31 mouse cellular contexts compared by ENCODE assay signal in genomic region chr11:4382321-4382720, GRCm38 (mm10). TPM values are rescaled to one million over a fixed set of nuclear protein-coding genes. Genes with fewer than 3 reads are reported as not detected.
"Had no signal": no experiment of that assay in that cellular context is flagged by ENCODE, and none has a peak within 500 bp of the region (broad histone marks: within the 10 kb centered on the region; RNA-seq: fewer than 3 reads in every experiment).

No protein-coding gene starts in this region.

- H3K27me3 ChIP-seq: heart, embryonic 12.5 days; hindbrain, embryonic 12.5 days; intestine, embryonic 15.5 days; limb, embryonic 12.5 days; liver, embryonic 13.5 days had no signal

- H3K27ac ChIP-seq: heart, adult 2 months; hindbrain, embryonic 10.5 days; hindbrain, embryonic 12.5 days; hindbrain, embryonic 14.5 days; intestine, embryonic 15.5 days; layer of hippocampus, adult 2 months; left cerebral cortex, adult 2 months; limb, embryonic 10.5 days; limb, embryonic 12.5 days; liver, embryonic 13.5 days had no signal

- H3K9me3 ChIP-seq: heart, embryonic 12.5 days; hindbrain, embryonic 10.5 days; hindbrain, embryonic 12.5 days; intestine, embryonic 15.5 days; limb, embryonic 10.5 days; limb, embryonic 12.5 days; liver, embryonic 13.5 days had no signal

- H3K4me1 ChIP-seq: heart, embryonic 12.5 days; hindbrain, embryonic 10.5 days; hindbrain, embryonic 12.5 days; intestine, embryonic 15.5 days; limb, embryonic 10.5 days; limb, embryonic 12.5 days; liver, embryonic 13.5 days had no signal

- ATAC-seq: hindbrain, embryonic 16.5 days; inflammation-experienced regulatory T-cells, adult 6 months; intestine, embryonic 15.5 days; intestine, postnatal 0 days had no signal

- H3K36me3 ChIP-seq: heart, embryonic 12.5 days; hindbrain, embryonic 10.5 days; hindbrain, embryonic 12.5 days; intestine, embryonic 15.5 days; limb, embryonic 10.5 days; limb, embryonic 12.5 days; liver, embryonic 13.5 days had no signal

- DNase-seq: gastrocnemius, postnatal 14 days; gastrocnemius, postnatal 36 days; heart, adult 2 months; heart, postnatal 10 days; heart, postnatal 4 days; kidney, adult 18-20 months; kidney, adult 8-10 months; kidney, postnatal 10 days; kidney, postnatal 25 days; kidney, postnatal 4 days; liver; liver, embryonic 13.5 days had no signal

- H3K4me2 ChIP-seq: heart, embryonic 12.5 days; hindbrain, embryonic 12.5 days; hindbrain, embryonic 14.5 days; intestine, embryonic 15.5 days; limb, embryonic 12.5 days; liver, embryonic 11.5 days; liver, embryonic 13.5 days had no signal

- H3K9ac ChIP-seq: heart, embryonic 12.5 days; hindbrain, embryonic 12.5 days; hindbrain, embryonic 14.5 days; intestine, embryonic 15.5 days; limb, embryonic 12.5 days; liver, embryonic 13.5 days had no signal

- H3K4me3 ChIP-seq: heart, adult 2 months; heart, embryonic 12.5 days; hindbrain, embryonic 10.5 days; hindbrain, embryonic 12.5 days; intestine, embryonic 15.5 days; layer of hippocampus, adult 2 months; left cerebral cortex, adult 2 months; limb, embryonic 10.5 days; limb, embryonic 12.5 days; liver, embryonic 13.5 days had no signal

RNA-seq across cellular contexts. Expression of gene Hormad2, which starts 58.6 kb away (rescaled TPM):
- total RNA-seq: gastrocnemius, adult 18-20 months; gastrocnemius, adult 8-10 months; gastrocnemius, postnatal 14 days; gastrocnemius, postnatal 36 days; heart, postnatal 10 days; heart, postnatal 25 days; layer of hippocampus, adult 2 months; layer of hippocampus, postnatal 10 days; left cerebral cortex, adult 2 months; left cerebral cortex, postnatal 14 days; left cerebral cortex, postnatal 36 days had no signal
- polyA plus RNA-seq: heart, adult 2 months; hindbrain, embryonic 10.5 days had no signal
